Mouse (Mus musculus): ENCODE measurements around the gene Lzts2. TPM values are rescaled to one million over a fixed set of nuclear protein-coding genes. Genes with fewer than 3 reads are reported as not detected.

The Lzts2 gene
- polyA plus RNA-seq, 1 experiment, result 54.3 TPM

DNA sequence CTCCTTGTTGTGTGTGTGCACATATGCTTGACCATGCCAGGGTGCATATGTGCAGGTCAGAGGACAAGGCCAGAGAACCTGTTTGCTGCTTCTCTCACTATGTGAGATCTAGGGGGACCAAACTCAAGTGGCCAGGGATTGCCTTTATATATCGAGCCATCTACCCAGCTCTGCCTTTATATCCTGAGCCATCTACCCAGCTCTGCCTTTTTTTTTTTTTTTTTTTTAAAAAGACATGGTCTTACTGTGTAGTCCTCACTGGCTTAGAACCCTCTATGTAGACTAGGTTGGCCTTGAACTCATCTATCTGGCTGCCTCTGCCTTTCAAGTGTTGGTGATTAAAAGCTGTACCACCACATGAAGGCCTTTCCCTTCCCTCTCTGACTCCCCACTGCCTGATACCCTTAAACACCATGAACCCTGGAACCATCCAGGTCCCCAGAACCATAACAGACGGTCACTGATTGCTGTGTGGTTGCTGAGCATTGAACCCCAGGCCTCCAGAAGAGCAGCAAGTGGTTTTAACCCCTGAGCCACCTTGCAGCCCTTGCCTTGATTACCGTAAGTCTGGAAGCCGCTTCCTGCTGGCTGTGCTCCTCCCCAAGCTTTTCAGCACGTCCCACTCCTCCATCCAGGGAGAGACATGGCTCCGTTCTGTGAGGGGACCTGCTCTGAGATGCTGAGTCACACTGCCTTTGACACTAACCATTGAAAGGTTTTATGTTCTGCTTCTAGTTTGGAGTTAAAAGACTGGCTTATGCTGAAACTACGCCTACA lies 10.3 kb upstream of the Lzts2 start:
- no peak for DNase-seq (ENCODE audit: low spot score)

DNA sequence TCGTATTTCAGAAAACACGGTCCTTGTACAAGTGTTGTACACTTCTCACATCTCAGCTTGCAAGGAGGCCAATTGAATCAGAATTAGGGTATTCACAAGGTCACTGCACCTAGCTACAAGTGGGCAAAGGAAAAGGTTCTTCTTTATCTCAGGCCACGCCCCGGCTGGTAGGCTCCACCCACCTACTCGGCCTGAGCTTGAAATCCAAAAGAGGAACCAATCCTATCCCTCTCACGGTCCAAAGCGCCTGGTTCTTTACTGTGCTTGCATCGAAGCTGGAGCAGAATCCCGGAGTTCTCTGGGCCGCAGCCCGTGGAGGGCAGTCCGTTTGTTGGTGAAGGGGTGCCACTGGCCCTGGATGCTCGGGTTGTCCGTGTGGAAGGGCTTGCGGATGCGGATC lies 8.8 kb upstream of the Lzts2 start, which contains the start of gene Twnk:
Gene Twnk, plus strand, starts transcription at position 220 of the 400 bp plus-strand sequence.
- DNase-seq (ENCODE audit: low spot score), result no peak

GRCm38 (mm10) chr19:45005957-45006712 lies 8.1 kb upstream of the Lzts2 start, which contains the start of gene Mrpl43:
TSS of gene Mrpl43 (minus strand) at chr19:45006442.
- DNase-seq (ENCODE audit: low spot score), result peak; percentile 95

DNA sequence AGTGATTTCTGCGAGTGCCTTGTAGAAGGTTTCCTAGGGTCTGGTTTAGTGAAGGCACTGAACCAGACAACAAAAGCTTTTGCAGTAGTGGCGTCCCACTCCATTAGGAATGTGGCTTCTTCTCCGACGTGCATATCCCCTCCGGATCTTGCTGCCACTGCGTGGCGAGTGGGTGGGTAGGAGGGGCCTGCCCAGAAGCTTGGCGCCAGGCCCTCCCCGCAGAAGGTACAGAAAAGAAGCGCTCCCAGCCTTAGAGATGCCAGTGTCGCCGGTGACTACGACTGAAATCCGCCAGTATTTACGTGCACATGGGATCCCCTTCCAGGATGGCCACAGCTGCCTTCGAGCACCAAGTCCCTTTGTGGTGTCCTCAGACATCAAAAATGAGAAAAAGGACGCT lies 7.2 kb upstream of the Lzts2 start:
- no peak for DNase-seq (ENCODE audit: low spot score)

DNA sequence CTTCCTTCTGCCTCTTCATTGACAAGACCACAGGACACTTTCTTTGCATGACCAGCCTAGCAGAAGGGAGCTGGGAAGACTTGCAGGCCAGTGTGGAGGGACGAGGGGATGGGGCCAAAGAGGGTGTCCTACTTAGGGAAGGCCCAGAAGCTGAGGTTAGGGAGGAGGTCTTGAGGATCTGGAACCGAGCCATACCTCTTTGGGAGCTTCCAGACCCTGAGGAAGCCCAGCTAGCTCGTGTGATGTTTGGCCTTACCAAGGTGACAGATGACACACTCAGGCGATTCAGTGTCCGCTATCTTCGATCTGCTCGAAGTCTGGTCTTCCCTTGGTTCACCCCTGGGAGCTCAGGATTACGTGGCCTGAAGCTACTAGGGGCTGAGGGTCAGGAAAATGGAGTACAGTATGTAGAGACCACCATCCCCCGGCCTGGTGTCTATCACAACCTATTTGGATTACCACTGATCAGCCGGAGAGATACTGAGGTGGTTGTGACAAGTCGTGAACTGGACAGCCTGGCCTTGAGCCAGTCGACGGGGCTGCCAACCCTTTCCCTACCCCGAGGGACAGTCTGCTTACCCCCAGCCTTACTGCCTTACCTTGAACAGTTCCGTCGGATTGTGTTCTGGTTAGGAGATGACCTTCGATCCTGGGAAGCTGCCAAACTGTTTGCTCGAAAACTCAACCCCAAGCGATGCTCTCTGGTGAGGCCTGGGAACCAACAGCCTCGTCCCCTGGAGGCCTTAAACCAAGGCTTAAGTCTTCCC lies 6.6 kb upstream of the Lzts2 start:
- no peak for DNase-seq (ENCODE audit: low spot score)

DNA sequence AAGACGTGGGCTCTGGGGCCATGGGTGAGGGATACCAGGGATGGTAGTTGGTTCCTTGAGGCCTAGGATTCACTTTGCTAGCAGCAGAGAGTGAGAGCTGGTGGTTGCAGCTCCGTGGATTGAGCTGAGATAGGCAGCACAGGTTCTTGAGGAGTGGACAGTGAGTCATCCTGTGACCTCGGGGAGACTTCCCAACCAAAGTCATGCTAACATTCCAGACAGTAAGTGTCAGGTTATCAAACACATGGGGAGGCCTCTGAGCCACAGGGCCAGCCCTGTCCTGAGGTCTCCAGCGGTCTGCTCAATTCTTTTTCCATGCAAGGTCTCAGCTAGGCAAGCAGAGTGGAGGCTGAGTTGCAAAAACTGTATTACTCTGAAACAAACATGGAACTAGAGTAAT lies 3.6 kb upstream of the Lzts2 start:
- DNase-seq (ENCODE audit: low spot score), result no peak

DNA sequence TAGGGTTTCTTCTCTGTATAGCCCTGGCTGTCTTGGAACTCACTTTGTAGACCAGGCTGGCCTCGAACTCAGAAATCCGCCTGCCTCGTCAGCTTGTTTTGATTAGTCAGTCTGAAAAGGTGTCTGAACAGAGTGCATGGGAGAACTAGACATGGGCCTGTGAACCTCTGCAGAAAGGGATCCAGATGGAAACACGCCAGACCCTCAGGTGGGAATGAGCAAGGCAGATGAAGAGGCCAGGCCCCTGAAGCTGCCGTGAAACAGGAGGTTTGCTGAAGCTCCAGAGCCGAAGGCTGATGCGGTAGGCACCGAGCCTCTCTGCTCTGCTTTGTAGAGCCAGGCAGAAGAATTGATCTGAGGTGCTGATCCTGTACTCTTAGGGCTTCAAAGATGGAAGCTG lies 2.0 kb upstream of the Lzts2 start:
- no peak for DNase-seq (ENCODE audit: low spot score)

- DNase-seq (ENCODE audit: low spot score), result no peak
Observed at GRCm38 (mm10) chr19:45012636-45013035, 1.6 kb upstream of the Lzts2 start.

- DNase-seq (ENCODE audit: low spot score), result no peak
Observed at GRCm38 (mm10) chr19:45013581-45014225, 511 bp upstream of the Lzts2 start.

DNA sequence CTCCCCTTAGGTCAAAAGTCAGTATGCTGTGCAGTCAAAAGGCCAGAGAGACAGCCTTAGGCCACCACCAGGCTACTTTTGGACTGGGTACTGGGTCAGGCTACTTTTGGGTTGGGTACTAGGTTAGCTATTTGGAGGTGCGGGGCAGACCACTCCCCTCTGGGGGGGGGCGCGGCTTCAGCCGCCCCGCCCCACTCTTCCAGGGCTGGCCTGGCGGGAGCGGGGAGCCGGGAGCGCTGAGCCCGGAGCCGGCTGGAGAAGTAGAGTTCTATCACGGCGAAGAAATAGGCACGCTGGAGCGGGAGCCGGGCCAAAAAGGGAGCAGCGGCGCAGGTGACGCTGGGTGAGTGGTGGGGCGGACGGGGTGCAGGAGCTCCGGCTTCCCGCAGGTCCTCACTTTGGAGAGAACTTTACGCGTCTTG lies 778 bp downstream of the Lzts2 start:
- DNase-seq (ENCODE audit: low spot score), result peak; percentile 66

- DNase-seq (ENCODE audit: low spot score), result peak; percentile 60
Observed at GRCm38 (mm10) chr19:45015518-45016281, 1.5 kb downstream of the Lzts2 start.

GRCm38 (mm10) chr19:45016341-45017215 lies 2.4 kb downstream of the Lzts2 start:
- no peak for DNase-seq (ENCODE audit: low spot score)

GRCm38 (mm10) chr19:45017216-45017771 lies 3.1 kb downstream of the Lzts2 start:
- DNase-seq (ENCODE audit: low spot score), result peak; percentile 69

GRCm38 (mm10) chr19:45017909-45018308 lies 3.7 kb downstream of the Lzts2 start:
- peak; percentile 90 for DNase-seq (ENCODE audit: low spot score)

DNA sequence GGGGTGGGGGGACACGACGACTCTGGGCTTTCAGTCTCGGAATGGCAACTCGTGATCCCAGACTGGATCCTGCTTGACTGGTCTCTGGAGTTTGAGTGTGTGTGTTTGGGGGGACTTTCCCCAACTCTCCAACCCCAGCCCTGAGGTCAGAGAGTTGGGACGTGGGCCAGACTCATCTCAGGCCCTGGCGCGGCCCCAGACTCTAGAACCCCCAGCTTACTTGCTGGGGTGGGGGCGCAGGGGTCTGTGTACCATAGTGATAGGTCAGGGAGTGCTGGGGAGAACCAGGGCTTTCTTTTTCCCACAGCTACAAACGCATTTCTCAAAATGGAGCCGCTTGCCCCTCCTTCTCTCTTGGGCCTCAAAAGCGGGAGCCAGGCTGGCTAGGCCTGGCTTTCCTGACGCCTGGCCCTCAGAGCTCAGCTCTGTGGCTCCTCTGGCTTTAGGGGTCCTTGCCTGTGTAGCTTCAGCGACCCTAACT lies 4.2 kb downstream of the Lzts2 start:
- DNase-seq (ENCODE audit: low spot score), result no peak

- DNase-seq (ENCODE audit: low spot score), result no peak
Observed at GRCm38 (mm10) chr19:45020348-45020747, 6.1 kb downstream of the Lzts2 start.

GRCm38 (mm10) chr19:45021362-45021761 lies 7.1 kb downstream of the Lzts2 start:
- DNase-seq (ENCODE audit: low spot score), result no peak

DNA sequence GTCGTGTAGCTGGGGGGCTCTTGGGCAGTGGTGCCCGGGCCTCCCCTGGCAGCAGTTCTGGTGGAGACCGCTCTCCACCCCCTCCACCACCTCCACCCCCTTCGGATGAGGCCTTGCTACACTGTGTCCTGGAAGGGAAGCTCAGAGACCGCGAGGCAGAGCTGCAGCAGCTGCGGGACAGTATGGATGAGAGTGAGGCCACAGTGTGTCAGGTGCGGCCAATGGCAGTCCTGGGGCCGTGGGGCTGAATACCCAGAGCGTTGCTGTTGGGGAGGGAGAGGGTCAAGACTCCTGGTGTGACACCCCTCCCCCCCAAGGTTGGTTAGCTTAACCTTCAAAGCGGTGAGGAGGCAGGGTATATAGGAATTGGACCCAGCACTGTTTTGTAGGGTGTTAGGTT lies 9.8 kb downstream of the Lzts2 start:
- DNase-seq (ENCODE audit: low spot score), result no peak

- no peak for DNase-seq (ENCODE audit: low spot score)
Observed at GRCm38 (mm10) chr19:45024775-45025174, 10.6 kb downstream of the Lzts2 start.

Measured in urinary bladder, adult 2 months (tissue).